Mouse (Mus musculus) megakaryocyte, embryonic 14.5 days (primary cell): Measurements from ENCODE around the gene Dtx2.

ENCODE experiments used
- FLI1 ChIP-seq: IDR thresholded peaks from 2 replicates; pipeline ENCODE4 v1.6.1; 2012; ENCODE audit warnings: low read length, inconsistent platforms, mixed read lengths
- GATA1 ChIP-seq: IDR thresholded peaks from 3 replicates; pipeline ENCODE4 v1.6.1; 2012; ENCODE audit warnings: mixed read lengths, low read length, inconsistent platforms, borderline replicate concordance

DNA sequence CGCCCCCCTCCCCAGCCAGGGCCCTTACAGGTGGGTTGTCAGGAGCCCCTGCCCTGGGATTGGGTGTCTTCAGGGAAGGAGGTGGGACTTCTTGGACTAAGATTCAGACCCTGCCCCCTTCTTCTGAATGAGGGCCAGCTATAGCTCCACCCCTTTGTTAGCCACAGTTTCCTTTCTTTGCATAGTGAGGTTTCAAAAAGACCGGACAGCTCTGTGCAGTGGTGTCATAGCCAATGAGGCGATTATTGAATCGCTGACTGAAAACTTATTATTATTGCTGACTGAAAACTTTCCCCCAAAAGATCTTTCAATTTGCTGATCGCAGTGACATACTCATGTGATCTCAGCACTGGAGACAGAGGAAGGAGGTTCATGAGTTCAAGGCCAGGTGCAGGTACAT, 45.6 kb downstream of the Dtx2 start:
- no peak for TF ChIP-seq GATA1
- no peak for TF ChIP-seq FLI1
